Mouse (Mus musculus) adrenal gland, adult 2 months (tissue): Measurements from ENCODE around the gene Kdelr2. TPM values are rescaled to one million over a fixed set of nuclear protein-coding genes. Genes with fewer than 3 reads are reported as not detected.

Experiments used
- DNase-seq: peaks from one replicate; pipeline ENCODE4 v3.0.0; 2021
- polyA plus RNA-seq: library from polyadenylated mRNA; depleted of rRNA; stranded (reverse); fragments of >200 nt; gene quantifications from 2 replicates; pipeline ENCODE4 v1.2.3, GENCODE M21; 2012
- total RNA-seq, 2 experiments: library from RNA; stranded (reverse); gene quantifications; 2 replicates each; pipeline ENCODE4 v1.2.3; 2021

The Kdelr2 gene
- total and polyA plus RNA-seq, 3 experiments = 96.0 to 107 (median 101) TPM

DNA sequence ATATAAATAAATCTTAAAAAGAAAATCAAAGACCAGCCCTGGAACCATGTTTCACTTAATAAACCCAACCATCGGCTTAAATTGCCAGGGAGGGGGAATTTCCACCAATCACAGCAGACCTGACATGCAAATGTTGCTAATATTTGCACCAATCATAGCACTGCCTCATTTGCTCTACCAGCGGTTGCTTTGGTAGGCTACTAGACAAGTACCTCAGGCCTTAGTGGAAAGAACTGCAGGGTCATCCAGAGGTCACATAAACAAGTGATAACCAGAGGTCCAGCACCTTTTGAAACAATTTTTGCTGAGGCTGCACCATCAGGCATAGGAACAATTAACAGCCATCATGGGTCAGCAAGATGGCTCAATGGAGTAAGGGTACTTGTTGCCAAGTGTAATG, 2.1 kb upstream of the Kdelr2 start:
- no peak for DNase-seq

DNA sequence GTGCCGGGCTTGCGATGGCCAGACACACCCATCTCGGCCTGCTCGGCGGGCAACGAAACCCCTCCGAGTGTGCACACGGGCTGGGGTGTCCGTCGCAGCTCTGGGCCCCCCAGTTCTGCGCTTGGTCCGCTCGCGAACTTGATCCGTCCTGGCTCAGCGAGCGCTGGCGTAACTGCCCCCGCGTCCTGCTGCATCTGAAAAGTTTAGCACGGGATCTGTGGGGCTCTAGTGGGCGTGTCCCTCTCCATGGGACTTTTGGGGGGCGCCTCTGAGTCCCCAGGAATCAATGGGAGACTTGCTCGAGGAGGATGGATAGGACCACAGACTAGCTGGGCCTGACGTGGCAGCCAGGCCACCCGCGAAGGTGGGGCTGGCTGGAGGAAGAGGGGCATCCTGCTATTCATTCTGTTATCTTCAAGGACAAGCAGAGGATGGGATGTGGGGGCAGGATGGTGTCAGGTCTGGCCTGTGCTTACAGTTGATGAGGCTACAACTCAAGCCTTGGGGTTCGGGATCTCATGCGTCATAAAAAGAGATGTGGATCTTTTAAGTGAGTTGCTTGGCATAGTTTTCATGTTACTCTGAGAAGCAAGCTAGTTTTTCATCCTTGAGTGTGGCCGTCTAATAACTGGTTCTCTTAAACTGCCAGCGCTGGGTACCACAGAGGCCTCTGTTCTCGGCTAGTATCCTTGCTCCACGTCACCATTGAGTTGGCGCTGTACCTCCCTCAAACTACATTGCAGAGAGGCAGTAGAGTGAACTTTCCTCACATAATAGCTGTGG, 701 bp downstream of the Kdelr2 start:
- no peak for DNase-seq

DNA sequence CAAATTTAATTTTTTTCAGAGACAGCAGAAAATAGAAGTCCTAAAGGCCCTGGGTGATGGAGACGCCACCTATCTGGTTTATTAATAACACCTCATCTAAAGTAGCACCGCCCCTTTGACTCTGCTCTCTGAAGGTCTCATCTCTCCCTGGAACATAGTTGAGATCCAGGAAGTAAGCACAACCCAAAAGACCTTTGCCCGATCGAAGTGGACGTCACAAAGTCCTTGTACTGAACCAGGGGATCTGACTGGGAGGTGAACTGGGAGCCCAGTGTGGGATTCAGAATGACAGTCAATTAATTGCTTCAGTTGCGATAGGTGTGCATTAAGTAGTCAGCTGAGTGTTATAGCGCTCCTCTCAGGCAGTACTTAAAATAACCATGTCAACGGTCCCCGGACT, 1.6 kb downstream of the Kdelr2 start:
- DNase-seq = no peak

DNA sequence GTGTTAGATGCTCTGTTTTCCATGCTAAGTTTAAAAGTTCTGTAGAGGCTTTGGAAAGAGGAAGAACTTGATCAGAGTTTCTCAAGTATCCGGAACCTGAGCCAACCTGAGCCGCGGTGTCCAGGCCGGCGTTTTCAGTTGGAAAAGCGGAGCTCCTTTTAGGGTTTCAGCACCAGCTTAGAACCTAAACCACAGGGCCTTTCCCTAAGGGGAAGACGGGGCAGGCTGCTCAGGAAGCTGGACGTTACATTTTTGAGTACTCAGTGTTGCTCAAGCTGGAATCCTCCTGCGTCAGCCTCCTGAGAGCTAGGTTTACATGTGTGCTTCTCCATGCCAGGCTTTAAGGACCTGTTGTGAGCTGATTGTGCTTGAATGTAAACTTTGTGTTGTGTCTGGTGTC, 2.9 kb downstream of the Kdelr2 start:
- DNase-seq = no peak

DNA sequence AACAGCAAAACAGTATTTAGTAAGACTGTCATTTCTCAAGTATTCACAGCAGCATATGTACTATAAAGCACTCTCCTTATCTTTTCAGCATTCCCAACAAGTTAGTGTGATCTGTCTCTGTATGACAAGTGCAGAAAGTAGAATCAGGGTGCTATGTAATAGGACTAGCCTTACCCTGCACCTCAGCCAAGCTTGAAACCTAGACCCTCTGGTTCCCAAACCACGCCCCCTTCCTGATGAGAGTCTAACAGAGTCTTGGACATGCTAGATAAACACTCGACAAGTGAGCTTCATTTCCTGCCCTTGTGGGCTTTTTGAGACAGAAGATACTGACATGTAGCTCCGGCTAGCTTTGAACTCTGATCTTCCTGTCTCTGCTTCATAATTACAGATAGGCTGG, 5.6 kb downstream of the Kdelr2 start:
- no peak for DNase-seq

DNA sequence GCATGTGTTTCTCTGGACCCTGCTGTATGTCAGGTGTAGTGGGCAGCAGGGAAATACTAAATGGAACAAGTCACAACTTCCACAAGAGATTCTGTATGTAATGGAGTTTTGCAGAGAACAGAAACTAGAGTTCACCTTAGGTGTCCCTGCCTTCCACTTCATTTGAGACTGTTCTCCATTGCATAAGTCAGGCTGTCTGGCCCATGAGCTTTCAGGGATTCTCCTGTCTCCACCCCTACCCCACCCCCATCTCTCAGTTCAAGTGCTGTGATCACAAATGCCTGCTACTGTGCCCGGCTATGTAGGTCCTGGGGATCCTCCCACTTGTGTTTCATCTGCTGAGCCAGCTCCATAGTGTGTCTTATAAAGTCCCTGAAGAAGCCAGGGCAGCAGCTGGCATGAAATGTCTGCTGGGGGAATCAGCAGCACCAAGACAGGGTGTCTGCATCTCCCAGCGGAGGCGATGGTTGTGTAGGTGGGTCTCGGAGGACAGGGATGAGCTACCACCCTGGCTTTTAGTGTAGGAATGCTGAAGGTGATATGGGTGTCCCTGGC, 7.3 kb downstream of the Kdelr2 start:
- no peak for DNase-seq

DNA sequence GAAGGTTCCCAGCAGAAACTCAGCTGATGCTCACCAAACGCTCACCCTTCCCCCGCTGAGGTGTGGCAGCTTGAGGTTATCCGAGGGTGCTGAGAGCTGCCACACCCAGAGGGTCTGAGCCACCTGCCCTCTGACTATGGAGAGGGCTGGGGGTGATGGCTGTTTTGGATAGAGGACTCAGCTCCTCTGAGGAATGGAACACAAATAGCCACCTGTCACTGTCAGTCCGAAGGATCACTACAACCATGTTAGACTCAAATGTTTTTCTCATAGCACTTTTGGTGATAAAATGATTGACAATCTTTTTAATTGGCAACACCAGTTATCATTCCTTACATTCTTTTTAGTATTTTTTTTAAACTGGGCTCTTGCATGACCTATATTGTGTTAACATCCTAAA, 17.8 kb downstream of the Kdelr2 start:
- DNase-seq = no peak

DNA sequence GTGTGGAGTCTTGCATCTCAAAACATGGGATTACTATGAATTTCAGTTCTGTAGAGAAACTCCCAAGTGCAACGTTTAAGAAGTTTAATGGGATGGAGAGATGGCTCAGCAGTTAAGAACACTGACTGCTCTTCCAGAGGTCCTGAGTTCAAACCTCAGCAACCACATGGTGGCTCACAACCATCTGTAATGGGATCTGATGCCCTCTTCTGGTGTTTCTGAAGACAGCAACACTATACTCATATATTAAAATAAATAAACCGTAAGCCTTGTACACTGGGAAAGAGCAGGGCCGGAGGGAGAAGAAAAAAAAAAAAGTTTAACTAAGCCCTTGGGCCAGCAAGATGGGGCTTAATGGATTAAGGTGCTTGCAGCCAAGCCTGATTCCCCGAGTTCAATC, 19.4 kb downstream of the Kdelr2 start:
- no peak for DNase-seq

DNA sequence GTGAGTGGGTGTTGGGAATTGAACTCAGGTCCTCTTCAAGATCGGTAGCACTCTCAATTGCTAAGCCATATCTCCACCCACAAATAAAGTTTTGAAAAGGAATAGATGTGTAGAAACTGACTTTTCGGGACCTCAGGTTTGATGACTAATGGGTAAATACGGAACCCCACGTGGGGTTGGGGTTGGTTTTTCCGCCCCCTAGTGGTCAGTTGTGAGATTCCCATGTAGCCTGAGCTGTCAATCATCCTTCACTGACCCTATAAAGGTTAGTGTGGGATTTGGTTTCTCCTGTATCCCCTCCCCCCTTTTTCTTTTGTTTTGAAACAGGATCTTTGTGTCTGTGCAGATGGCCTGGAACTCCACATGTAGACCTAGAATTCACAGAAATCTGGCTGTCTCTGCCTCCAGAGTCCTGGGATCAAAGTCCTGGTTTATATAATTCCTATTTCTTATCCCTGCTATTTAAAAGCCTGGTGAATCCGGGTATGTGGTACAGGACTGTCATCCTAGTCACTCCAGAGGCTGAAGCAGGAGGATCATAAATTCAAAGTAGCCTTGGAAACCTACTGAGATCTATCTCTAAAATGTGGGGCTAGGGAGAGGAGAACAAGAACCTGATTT, 20.4 kb downstream of the Kdelr2 start:
- DNase-seq = peak; percentile 69

DNA sequence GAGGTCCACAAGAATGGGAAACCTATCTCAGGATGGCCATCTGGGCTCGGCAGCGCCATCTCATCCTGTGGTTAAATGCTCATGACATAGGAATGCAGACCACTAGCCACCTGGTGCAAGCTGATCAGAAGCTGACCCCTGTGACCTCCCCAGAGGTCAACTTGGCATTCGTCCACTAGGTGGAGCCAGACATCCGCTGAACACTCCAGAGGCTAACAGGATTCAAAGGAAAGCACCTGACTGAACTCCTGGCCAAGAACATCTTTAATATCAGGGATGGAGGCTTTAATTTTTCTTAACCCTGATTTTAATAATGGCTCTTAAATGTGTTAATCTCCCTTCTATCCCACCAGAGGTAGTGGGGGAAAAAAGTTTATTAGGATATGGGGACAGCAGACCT, 30.8 kb downstream of the Kdelr2 start:
- DNase-seq = peak; percentile 65

DNA sequence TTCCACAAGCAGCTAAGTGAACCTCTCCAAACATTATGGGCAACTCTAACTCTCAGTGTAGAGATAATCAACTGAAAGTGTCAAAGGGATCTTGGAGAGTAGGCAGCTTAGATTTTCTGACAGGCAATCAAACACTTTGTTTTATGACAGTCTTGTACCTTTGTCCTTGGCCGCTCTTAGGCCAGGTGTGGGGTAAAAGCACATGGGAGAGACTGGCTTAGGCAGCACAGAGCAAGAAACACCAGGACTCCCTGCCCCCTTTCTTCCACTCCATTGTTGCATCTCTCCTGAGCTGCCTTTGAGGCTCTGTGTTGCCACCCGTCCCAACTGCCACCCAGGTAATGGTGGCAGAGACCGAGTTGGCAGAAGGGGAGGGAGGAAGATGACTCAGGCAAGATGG, 37.7 kb downstream of the Kdelr2 start:
- no peak for DNase-seq

DNA sequence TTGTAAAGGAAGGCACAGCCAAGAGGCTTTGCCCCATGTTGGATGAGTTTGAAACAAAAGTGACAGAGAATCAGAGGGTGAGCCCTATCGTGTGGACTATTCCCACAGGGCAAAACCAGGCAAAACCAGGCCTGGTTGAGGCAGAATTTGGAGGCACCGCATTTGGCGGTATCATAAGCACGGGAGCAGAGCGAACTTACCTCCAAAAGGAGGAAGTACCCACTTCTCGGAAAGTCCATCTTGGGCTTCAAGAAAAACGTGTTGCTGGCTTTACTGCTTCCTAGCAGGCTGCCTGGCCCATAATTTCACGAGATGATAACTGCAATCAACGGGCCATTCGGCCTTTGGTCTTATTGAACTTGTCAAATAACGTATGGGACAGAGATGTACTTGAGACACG, 38.1 kb downstream of the Kdelr2 start:
- no peak for DNase-seq

DNA sequence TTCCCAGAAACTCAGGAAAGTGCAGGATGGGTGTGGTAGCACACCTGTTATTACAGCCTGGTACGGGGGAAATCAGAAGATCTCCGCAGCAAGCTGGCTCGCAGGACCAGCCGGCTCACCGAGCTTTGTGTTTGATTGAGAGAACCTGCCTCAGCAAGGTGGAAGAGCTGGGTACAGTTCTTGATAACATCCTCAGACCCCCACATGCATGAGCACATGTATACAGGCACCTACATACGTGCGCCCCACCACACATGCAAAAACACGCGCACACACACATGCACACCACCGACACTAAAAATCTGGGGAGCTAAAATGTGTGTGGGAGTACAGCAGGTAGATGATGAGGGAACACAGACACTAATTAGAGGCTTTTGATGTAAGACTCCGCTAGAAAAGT, 60.0 kb downstream of the Kdelr2 start:
- no peak for DNase-seq

DNA sequence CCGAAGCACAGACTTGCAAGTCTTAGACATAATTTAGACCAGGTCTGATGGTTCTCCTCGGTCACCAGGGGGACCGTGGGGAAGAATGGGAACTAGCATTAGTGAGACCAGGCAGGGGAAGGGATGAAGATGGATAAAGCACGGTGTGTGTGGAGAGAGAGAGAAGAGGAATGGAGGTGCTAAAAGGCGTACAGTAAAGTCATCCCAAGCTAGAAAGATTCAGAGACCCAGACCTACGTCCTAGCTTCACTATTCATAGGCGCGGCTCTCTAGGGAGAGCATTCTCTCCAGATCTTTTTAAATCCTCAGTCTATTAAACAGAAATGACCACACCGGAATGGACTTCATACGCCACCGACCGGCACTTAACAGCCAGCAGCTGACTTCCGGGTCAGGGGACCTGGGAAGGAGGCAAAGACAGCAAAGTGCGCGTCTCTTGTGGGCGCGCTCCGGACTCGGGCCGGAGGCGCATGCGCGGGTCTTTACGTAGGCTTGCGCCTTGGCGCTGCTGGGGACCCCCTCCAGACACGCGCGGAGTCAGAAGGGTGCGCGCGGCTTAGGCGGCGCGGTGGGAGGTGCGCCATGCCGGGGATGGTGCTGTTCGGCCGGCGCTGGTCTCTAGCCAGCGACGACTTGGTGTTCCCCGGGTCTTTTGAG, 60.6 kb downstream of the Kdelr2 start, which contains the start of gene Daglb:
Daglb (plus strand) TSS at position 485 of the 657 bp plus-strand sequence.
- DNase-seq = peak; percentile 94

DNA sequence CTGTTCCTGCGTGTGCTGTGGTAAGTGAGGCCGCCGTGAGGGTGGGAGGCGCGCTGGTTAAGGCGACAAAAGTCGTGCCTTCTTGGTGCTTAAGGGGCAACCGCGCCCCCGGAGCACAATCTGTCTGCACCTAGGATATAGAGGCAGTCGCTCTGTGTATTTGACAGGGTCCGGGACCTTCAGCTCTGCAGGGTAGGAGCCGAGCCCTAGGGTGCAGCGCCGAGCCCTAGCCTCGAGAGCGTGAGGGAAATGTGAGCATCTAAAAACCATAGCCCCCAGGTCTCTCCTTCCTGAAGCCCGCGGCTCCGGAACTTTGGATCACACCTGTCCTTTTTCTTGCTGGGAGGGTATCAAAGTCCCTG, 61.1 kb downstream of the Kdelr2 start:
- DNase-seq = no peak

DNA sequence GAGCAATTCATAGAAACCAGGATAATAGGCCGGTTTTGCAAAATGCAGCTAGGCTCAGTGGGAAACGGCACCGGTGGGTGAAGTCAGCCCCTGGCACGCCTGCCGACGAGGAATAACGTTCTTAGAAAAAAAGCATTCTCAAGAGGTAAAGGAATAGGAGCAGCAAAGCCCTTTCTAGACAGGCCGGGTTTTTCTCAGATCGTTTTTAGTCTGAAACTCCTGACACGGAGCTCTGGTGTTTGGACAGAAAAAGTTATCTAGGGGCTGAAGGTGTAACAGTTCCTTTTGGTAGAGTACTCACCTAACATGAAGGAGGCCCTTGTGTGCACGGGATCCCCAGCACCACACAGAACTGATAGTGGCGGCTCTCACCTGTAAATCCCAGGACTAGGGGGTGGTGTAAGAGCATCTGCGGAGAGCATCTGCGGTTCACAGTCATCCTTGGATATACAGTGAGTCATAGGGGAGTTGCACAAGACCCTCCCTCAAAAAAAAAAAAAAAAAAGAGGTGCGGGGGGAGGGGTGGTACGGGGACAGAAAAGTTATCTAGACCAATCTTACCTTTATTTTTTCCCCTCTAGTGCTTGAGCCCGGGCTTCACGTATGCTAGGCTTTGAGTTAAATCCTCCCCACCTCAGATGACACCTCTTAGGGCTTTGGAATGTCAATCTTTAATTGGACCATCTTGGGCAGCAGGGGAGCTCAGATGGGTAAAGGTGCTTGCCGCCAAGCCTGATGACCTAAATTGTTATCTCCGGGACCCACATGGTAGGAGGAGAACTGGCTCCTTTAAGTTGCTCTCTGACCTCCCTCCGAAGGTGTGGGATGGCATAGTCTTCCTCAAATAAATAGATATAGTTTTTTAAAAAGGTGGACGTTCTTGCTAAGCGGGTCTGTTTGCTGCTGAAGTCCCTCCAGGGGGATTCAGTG, 61.8 kb downstream of the Kdelr2 start:
- DNase-seq = no peak

DNA sequence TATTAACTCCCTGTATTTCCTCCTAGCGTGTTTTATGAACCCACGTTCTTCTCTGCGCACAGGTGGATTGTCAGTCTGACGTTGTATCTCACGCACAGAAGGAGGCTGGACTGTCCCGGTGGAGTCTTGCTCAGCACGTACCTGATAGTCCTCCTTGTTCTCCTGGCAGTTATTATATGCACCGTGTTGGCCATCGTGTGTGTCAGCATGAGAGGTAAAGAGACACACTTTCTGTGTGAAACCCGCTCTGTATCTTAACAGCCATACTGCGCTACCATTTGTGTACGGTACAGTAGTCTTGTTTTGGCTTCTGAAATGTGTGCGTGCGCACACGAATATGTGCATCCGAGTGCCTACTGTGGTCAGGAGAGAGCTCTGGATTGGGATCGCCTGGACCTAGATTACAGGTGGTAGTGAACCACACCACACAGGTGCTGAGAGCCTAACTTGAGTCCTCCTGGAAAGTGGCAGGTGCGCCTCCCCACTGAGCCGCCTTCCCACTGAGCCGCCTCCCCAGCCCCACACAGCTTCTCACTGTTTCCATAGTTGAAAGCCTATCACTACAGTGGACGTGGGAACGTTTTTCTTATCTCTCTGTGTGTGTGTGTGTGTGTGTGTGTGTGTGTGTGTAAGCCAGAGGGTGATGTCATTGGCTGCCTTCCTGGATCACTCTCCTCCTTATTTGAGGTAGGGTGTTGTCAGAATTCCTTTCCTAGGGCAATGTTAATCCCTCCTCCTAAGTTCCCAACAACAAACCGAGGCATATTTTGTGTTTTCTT, 63.4 kb downstream of the Kdelr2 start:
- no peak for DNase-seq

DNA sequence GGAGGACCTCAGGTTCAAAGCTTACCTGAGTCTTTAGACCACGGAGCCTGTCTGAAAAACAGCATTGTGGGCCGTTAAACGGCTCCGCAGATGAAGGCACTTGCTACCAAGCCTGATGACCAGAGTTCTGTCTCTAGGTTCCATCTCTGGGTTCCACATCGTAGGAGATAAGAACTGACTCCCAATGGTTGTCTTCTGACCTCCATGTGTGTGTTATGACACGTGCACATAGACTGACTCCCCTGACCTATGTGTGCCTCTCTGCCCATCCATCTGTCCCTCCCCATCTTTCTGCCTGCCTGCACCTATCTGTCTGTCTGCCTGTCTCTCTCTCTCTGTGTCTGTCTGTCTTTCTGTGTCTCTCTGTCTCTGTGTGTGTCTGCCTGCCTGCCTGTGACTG, 64.3 kb downstream of the Kdelr2 start:
- DNase-seq = no peak

DNA sequence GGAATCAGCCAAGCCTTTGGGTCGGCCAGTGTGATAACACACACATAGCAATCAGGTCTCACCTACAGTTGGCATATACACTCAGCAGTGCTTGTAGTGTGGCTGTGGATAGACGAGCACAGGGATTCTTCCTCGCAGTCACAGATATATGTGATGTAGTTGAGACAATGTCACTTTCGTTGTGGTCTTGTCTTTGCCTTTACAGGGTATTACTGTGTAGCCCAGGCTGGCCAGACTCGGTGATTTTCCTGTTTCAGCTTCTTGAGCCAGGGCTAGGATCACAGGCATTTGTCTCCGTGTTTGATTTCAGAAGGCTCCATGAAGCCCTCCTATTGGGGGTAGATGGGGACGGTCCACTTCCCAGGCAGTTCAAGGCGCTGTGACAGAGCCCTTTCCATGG, 66.0 kb downstream of the Kdelr2 start:
- DNase-seq = no peak

DNA sequence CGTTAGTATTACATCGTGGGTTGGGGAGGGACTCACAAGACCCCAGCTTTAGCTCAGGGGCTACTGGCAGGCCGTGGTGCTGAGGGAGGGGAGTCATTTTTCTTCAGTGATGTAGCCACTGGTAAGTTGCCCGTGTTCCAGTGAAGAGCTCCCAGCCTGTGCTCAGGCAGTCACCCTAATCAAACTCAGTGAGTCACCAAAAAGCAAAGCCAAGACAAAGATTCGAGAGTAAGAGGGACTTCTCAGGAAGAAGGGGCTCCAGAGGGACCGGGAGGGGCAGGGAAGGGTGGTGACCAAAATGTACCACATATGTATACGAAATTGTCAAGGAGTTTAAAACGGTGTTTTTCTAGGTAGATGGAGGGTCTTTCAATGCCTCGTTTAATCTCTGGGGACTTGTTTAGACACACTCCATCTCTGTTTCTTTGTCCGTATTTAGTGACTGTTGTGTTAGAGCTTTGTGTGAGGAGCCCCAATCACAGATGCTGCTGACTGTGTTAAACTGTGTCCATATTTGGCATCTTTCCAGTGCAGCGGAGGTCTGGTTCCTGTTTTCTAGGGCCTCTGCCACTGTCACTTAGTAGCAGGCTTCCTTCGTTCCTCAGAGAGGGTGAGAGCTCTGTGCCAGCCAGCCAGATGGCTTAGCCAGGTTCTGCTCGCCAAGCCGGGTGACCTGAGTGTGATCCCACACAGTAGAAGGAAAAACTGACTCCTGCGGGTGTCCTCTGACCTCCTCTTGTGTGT, 67.0 kb downstream of the Kdelr2 start:
- peak; percentile 30 for DNase-seq

DNA sequence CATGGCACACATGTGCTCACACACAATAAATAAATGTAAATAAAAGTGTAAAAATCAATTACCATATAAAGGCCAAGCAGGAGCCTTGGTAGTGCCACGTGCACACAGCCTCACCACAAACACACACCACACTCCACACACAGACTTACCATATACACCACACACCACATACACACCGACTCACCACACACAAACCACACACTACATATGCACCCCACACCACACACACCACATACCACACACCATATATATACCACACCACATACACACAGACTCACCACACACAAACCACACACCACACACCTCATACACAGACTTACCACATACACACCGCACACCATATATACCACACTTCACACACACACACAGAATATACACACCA, 67.5 kb downstream of the Kdelr2 start:
- DNase-seq = no peak
